Mouse (Mus musculus) ES-E14 (cell line): ENCODE results near the gene Neu1.

Source experiments
- MAFK ChIP-seq: IDR thresholded peaks from 2 replicates; pipeline ENCODE4 v1.6.1; 2014; ENCODE audit warnings: mild to moderate bottlenecking, low read depth, low read length, inconsistent platforms; ENCODE audit not compliant: insufficient read depth
- ZNF384 ChIP-seq: IDR thresholded peaks from 2 replicates; pipeline ENCODE4 v1.6.1; 2012; ENCODE audit warnings: low read depth, low read length, inconsistent platforms

DNA sequence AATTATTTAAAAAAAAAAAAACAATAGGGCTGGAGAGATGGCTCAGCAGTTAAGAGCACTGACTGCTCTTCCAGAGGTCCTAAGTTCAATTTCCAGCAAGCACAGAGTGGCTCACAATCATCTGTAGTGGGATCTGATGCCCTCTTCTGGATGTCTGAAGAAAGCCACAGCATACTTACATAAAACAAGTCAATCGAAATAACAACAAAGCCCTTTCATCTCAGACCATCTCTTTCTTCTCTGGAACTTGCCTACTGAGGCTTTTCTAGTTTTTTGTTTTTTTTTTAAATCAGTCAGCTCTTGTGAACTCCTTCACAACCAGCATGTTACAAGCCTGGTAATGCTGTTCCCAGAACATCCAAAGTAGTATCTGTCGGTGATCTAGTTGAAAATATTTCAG lies 49.6 kb downstream of the Neu1 start:
- TF ChIP-seq MAFK (no peak), ZNF384 (no peak)
